Mouse (Mus musculus): Measurements from ENCODE around the gene Taok1.

Gene Taok1

GRCm38 (mm10) chr11:77492911-77493332, 114.7 kb downstream of the Taok1 start:
- peak; percentile 78 to 82 for DNase-seq (ENCODE audit: low read depth in 2 of 2, low spot score in 2 of 2)

- DNase-seq (ENCODE audit: low read depth in 2 of 2, low spot score in 2 of 2) = no peak
Measured at GRCm38 (mm10) chr11:77492311-77492871, 115.2 kb downstream of the Taok1 start.

DNA sequence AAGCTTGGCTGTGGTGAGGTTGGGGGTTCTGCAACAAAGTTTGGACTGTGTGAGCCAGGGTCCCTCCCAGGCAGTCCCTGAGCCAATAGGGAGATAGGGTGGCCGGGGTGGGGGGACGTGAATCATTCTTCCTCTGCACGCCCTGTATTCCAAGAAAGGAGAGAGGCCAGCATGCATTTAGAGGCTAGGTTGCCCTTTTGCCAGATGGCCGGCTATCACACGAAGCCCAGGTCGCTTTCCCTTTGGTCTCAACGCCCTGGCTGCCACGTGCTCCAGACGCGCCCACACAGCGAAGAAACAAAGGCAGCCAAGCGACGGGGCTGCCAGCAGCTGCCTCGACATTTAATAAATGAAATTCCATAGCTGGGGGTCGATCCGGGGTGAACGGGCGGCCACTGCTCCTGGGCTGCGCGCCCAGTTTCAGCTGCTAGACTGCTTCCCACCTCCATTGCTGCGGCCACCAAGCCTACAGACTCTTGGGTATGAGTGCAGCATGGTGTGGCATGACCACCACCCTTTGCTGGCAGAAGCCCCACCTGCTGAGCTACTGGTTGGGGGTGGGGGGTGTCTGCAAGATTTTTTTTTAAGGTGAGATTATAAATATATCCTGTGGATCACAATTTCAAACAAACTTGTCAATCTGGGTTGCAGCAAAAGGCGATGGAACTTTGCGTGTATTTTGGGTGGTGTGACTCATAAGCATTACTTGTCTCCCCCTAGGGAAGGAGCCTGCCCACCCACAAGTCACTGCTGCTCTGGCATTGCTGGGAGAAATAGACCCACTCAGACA, 115.9 kb downstream of the Taok1 start:
- no peak for DNase-seq (ENCODE audit: low read depth in 2 of 2, low spot score in 2 of 2)

GRCm38 (mm10) chr11:77491123-77491501, 116.5 kb downstream of the Taok1 start:
- DNase-seq (ENCODE audit: low read depth in 2 of 2, low spot score in 2 of 2) = peak; percentile 81 to 86

GRCm38 (mm10) chr11:77490451-77490850, 117.2 kb downstream of the Taok1 start:
- DNase-seq (ENCODE audit: low read depth in 2 of 2, low spot score in 2 of 2) = no peak

- DNase-seq (ENCODE audit: low read depth in 2 of 2, low spot score in 2 of 2) = no peak
Measured at GRCm38 (mm10) chr11:77489591-77490235, 117.9 kb downstream of the Taok1 start, which contains the start of gene Ankrd13b. Gene Ankrd13b (minus strand): TSS chr11:77489678.

DNA sequence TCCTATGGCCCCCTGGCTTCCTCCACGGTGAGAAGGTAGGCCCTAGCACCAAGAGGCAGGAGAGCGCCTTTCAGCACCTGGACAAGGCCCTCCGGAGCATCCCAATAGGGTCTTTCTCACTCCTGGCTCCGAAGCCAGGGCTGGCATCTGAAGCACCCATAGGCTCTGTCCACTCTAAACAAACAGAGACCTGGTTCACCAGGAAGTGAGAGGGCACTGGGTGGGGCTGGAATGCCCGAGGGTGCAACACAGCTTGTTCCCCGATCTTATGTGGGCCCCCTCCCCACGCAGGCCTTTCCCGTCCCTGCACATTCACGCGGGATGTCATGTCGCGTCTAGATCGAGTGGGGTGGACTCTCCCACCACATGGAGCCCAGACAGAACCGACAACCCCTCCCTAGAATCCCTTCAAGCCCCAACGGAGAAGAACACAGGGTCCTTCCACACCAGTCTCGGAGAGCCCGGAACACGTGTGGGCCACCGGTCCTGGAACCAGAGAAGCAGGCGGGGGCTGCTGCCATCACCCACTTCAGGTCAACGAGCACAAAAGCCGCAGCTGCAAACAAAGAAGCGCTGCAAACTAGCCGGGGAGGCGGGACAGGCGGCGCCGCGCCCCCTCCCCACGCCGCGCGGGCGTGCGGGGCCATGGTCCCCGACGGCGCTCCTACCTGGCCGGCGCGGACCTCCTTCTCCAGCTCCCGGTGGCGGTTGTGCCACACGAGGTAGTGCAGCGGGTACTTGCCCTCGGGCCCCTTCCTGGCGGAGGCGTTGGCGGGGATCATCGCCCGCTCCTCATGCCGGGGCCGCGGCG, 118.6 kb downstream of the Taok1 start:
- no peak for DNase-seq (ENCODE audit: low read depth in 2 of 2, low spot score in 2 of 2)

DNA sequence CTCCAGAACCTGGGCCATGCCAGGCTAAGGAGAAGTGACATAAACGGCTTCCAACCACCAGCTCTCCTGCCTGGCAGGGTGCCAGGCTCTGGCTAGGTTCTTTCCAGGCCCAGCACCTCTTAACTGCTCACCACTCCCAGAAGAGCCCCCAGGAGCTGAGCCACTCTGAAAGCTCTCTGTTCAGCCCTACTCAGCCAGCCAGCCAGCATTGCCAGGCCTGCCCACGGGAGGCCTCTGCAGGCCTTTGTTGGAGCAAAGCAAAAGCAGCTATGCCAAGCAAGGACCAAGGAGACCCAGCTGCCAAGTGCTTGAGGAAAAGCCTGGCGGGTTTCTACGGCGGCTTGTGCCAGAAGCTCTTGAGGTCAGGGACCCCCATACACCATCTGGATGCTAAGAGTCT, 120.8 kb downstream of the Taok1 start:
- DNase-seq (ENCODE audit: low read depth in 2 of 2, low spot score in 2 of 2) = no peak

DNA sequence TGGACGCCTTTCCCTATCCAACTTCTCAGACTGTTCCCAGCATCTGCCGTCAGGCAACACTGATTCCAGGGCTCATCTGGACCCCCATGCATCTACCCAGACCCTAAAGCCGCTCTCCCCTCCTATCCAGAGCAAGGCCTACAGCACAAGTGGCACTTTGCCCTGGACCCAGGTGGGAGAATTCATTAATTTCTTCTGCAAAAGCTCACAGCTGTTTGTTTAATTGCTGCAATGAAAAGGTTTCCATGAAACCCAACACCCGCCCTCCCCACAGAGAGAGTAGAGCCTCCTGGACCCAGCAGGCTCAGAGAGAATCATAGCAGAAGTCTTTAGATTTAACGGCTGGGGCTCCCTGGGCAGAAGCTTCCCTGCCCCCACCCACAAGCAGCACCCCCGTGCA, 122.4 kb downstream of the Taok1 start:
- no peak for DNase-seq (ENCODE audit: low read depth in 2 of 2, low spot score in 2 of 2)

GRCm38 (mm10) chr11:77483510-77484255, 123.9 kb downstream of the Taok1 start:
- peak in 1 of 2 experiments; percentile 47 for DNase-seq (ENCODE audit: low read depth in 2 of 2, low spot score in 2 of 2)

DNA sequence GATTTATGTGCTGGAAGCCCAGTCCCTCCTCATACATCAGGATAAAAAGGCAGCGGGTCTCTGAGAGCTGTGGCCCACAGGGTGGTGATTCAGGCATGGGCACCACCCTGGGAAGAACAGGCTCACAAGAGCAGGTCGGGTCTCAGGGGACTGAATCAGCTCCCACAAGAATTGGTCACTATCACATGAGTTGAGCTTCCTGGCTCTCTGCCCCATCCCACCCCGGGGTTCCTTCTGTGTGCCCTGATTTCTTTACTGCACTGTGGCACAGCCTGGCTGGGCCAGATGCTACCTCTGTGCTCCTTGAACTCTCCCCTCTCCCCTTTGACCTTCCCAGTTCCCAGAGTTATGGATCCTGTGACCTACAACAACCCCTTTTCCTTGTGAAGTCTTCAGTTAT, 124.6 kb downstream of the Taok1 start:
- DNase-seq (ENCODE audit: low read depth in 2 of 2, low spot score in 2 of 2) = no peak
